In genomic region chr8:76478966-76479365, GRCm38 (mm10) we compare ENCODE assay signal across 21 mouse cellular contexts.
"Had no signal": no experiment of that assay in that cellular context is flagged by ENCODE, and none has a peak within 500 bp of the region (broad histone marks: within the 10 kb centered on the region; RNA-seq: fewer than 3 reads in every experiment).

No protein-coding gene starts in this region.

- H3K9me3 ChIP-seq: limb, embryonic 10.5 days; limb, embryonic 13.5 days; liver, embryonic 12.5 days; liver, embryonic 15.5 days; lung, embryonic 15.5 days; megakaryocyte, embryonic 14.5 days; midbrain, embryonic 10.5 days; midbrain, embryonic 13.5 days had no signal

- H3K9ac ChIP-seq: limb, embryonic 13.5 days; liver, embryonic 12.5 days; liver, embryonic 15.5 days; lung, embryonic 15.5 days; midbrain, embryonic 13.5 days had no signal

- ATAC-seq: liver, embryonic 12.5 days; midbrain, embryonic 13.5 days; midbrain, embryonic 16.5 days had no signal

- H3K27ac ChIP-seq: kidney, postnatal 0 days; layer of hippocampus, adult 2 months; limb, embryonic 10.5 days; limb, embryonic 13.5 days; liver, embryonic 12.5 days; liver, embryonic 15.5 days; lung, embryonic 15.5 days; midbrain, embryonic 10.5 days; midbrain, embryonic 13.5 days had no signal

- H3K4me2 ChIP-seq: limb, embryonic 13.5 days; liver, embryonic 12.5 days; liver, embryonic 15.5 days; lung, embryonic 15.5 days; midbrain, embryonic 13.5 days had no signal

- H3K27me3 ChIP-seq: limb, embryonic 13.5 days; liver, embryonic 12.5 days; liver, embryonic 15.5 days; lung, embryonic 15.5 days; megakaryocyte, embryonic 14.5 days; midbrain, embryonic 13.5 days had no signal

- H3K36me3 ChIP-seq: limb, embryonic 10.5 days; limb, embryonic 13.5 days; liver, embryonic 12.5 days; liver, embryonic 15.5 days; lung, embryonic 15.5 days; midbrain, embryonic 10.5 days; midbrain, embryonic 13.5 days had no signal

- H3K4me1 ChIP-seq: limb, embryonic 10.5 days; limb, embryonic 13.5 days; liver, embryonic 12.5 days; liver, embryonic 15.5 days; lung, embryonic 15.5 days; megakaryocyte, embryonic 14.5 days; midbrain, embryonic 10.5 days; midbrain, embryonic 13.5 days had no signal

- DNase-seq: kidney, adult 2 months; kidney, postnatal 25 days; layer of hippocampus, adult 9-11 months; liver; lung, adult 18-20 months; lung, postnatal 10 days; lung, postnatal 36 days; right cerebral cortex, postnatal 25 days; thymus, postnatal 25 days had no signal

- H3K4me3 ChIP-seq: layer of hippocampus, adult 2 months; limb, embryonic 10.5 days; limb, embryonic 13.5 days; liver, embryonic 12.5 days; liver, embryonic 15.5 days; lung, embryonic 15.5 days; megakaryocyte, embryonic 14.5 days; midbrain, embryonic 10.5 days; midbrain, embryonic 13.5 days; myocyte had no signal
